Mouse (Mus musculus) limb, embryonic 14.5 days (tissue): ENCODE results near the gene Krtap5-1. TPM values are rescaled to one million over a fixed set of nuclear protein-coding genes. Genes with fewer than 3 reads are reported as not detected.
"Not testable (repeated sequence)": the region's sequence is repeated elsewhere in the genome, so short reads cannot be mapped to it uniquely, and the experiment has no call there.

ENCODE experiments used
- ATAC-seq: fragments of 200-750 bp; cut with Nextera tagmentation; 2 replicates; pipeline ENCODE4 v1.8.0; 2017; ENCODE audit warnings: low read depth, moderate number of reproducible peaks, moderate TSS enrichment; ENCODE audit not compliant: low FRiP score
- DNase-seq: peaks from one replicate; pipeline ENCODE4 v3.0.0-alpha.2; 2015; ENCODE audit warnings: low spot score
- H3K27ac ChIP-seq: fragments of 300-500 bp; sonication (generic); replicated peaks from 2 replicates; pipeline ENCODE4 v1.5.1; 2014; ENCODE audit warnings: low read depth, mild to moderate bottlenecking, low read length, moderate library complexity, mixed read lengths
- H3K27me3 ChIP-seq: fragments of 300-500 bp; sonication (generic); 2 replicates; pipeline ENCODE4 v1.6.1; 2014; ENCODE audit warnings: low read length, mixed read lengths; ENCODE audit not compliant: control insufficient read depth, insufficient read depth
- H3K36me3 ChIP-seq: fragments of 300-500 bp; sonication (generic); 2 replicates; pipeline ENCODE4 v1.6.1; 2014; ENCODE audit warnings: mild to moderate bottlenecking, low read length, moderate library complexity, mixed read lengths; ENCODE audit not compliant: control insufficient read depth, insufficient read depth
- H3K4me1 ChIP-seq: fragments of 300-500 bp; sonication (generic); 2 replicates; pipeline ENCODE4 v1.6.1; 2014; ENCODE audit warnings: antibody characterized with exemption, low read length, mixed read lengths; ENCODE audit not compliant: control insufficient read depth, insufficient read depth
- H3K4me2 ChIP-seq: fragments of 300-500 bp; sonication (generic); replicated peaks from 2 replicates; pipeline ENCODE4 v1.6.1; 2014; ENCODE audit warnings: low read depth, mild to moderate bottlenecking, low read length, moderate library complexity; ENCODE audit not compliant: severe bottlenecking
- H3K4me3 ChIP-seq: fragments of 300-500 bp; sonication (generic); replicated peaks from 2 replicates; pipeline ENCODE4 v1.5.1; 2014; ENCODE audit warnings: low read length
- H3K9ac ChIP-seq: fragments of 300-500 bp; sonication (generic); 2 replicates; pipeline ENCODE4 v1.6.1; 2014; ENCODE audit warnings: mild to moderate bottlenecking, low read depth, low read length, moderate library complexity; ENCODE audit not compliant: severe bottlenecking
- H3K9me3 ChIP-seq: fragments of 300-500 bp; sonication (generic); 2 replicates; pipeline ENCODE4 v1.6.1; 2016; ENCODE audit warnings: low read length; ENCODE audit not compliant: control insufficient read depth
- POLR2A ChIP-seq: fragments of 200-500 bp; IDR thresholded peaks from 2 replicates; pipeline ENCODE4 v1.8.0; 2012; ENCODE audit warnings: inconsistent platforms, mild to moderate bottlenecking, moderate library complexity, borderline replicate concordance; ENCODE audit not compliant: insufficient read depth, insufficient read length; ENCODE audit errors: extremely low read depth
- WGBS: fragments of 180-500 bp; shearing (Covaris S2); extraction: QIAGEN DNeasy Blood & Tissue Kit; methylation state at CpG from one replicate; pipeline ENCODE4 v1.1.7; 2014; 5-methylcytosine and 5-hydroxymethylcytosine counted together
- polyA plus RNA-seq, 2 experiments: library from polyadenylated mRNA; depleted of rRNA in 1 of 2; stranded (reverse) in 1 of 2; unstranded in 1 of 2; fragments of >200 nt; fragmentation: Nextera tagmentation in 1 of 2; extraction: Ambion mirVana in 1 of 2; gene quantifications; 2 replicates each; pipeline versions ENCODE4 v1.2.1 to v1.2.3; 2012 to 2014

The Krtap5-1 gene
- polyA plus RNA-seq, 2 experiments, result not detected

GRCm38 (mm10) chr7:142319124-142319523 is 22.2 kb upstream of the Krtap5-1 start:
- H3K27ac ChIP-seq, result no peak overlapping the region

GRCm38 (mm10) chr7:142317216-142317615 is 20.3 kb upstream of the Krtap5-1 start:
- Histone ChIP-seq H3K27ac (no peak overlapping the region), H3K36me3 (no peaks in the 10 kb centered on the region), H3K4me3 (no peak overlapping the region), H3K4me2 (no peak overlapping the region), H3K9ac (no peak overlapping the region), H3K4me1 (peaks cover 10% of the 10 kb centered on the region; the same call in 1 of the 2 replicates), H3K27me3 (no peaks in the 10 kb centered on the region), H3K9me3 (no peaks in the 10 kb centered on the region)
- TF ChIP-seq POLR2A, result no peak
- DNase-seq, result no peak
- ATAC-seq, result no peak
- 57% methylated on average over 5 of the region's 5 CpGs for WGBS

More at GRCm38 (mm10) chr7:142319124-142319523, 22.2 kb upstream of the Krtap5-1 start:
- no peak for DNase-seq
- Histone ChIP-seq H3K9ac (no peak overlapping the region), H3K36me3 (no peaks in the 10 kb centered on the region), H3K9me3 (no peaks in the 10 kb centered on the region), H3K4me1 (peaks cover 10% of the 10 kb centered on the region; the same call in 1 of the 2 replicates), H3K4me2 (no peak overlapping the region), H3K27me3 (no peaks in the 10 kb centered on the region), H3K4me3 (no peak overlapping the region)
- no peak for ATAC-seq
- TF ChIP-seq POLR2A, result no peak
- 73% methylated on average over 11 of the region's 11 CpGs for WGBS

- no peaks in the 10 kb centered on the region for H3K27me3 ChIP-seq
- ATAC-seq, result peak; percentile 63; the same call in 1 of the 2 replicates
- H3K36me3 ChIP-seq, result no peaks in the 10 kb centered on the region
- H3K9me3 ChIP-seq, result no peaks in the 10 kb centered on the region
- 37% methylated on average over 6 of the region's 6 CpGs for WGBS
- TF ChIP-seq POLR2A, result no peak
- H3K9ac ChIP-seq, result no peak overlapping the region
- 0 out of 2 replicates have a peak, but pooled peaks cover 6% of the 10 kb centered on the region for H3K4me1 ChIP-seq
- H3K4me3 ChIP-seq, result no peak overlapping the region
- DNase-seq, result peak; percentile 51
- H3K27ac ChIP-seq, result no peak overlapping the region
- H3K4me2 ChIP-seq, result no peak overlapping the region
These were observed 19.6 kb upstream of the Krtap5-1 start for GRCm38 (mm10) chr7:142316558-142316957.

- DNase-seq, result no peak
These were observed 17.8 kb upstream of the Krtap5-1 start for GRCm38 (mm10) chr7:142314600-142315285.

GRCm38 (mm10) chr7:142303929-142304328 is 7.0 kb upstream of the Krtap5-1 start:
- not testable (repeated sequence) for H3K4me3 ChIP-seq, H3K27me3 ChIP-seq, H3K36me3 ChIP-seq, DNase-seq, H3K4me2 ChIP-seq, H3K9ac ChIP-seq, H3K27ac ChIP-seq, H3K9me3 ChIP-seq, ATAC-seq, H3K4me1 ChIP-seq
- WGBS, result 81% methylated on average over 1 of the region's 1 CpGs

More at GRCm38 (mm10) chr7:142314600-142315285, 17.8 kb upstream of the Krtap5-1 start:
- no peak for TF ChIP-seq POLR2A
- no peak overlapping the region for H3K4me2 ChIP-seq
- H3K27me3 ChIP-seq, result no peaks in the 10 kb centered on the region
- H3K9ac ChIP-seq, result no peak overlapping the region
- no peak for ATAC-seq
- no peak overlapping the region for H3K27ac ChIP-seq
- H3K4me3 ChIP-seq, result no peak overlapping the region
- no peaks in the 10 kb centered on the region for H3K36me3 ChIP-seq
- no peaks in the 10 kb centered on the region for H3K9me3 ChIP-seq
- 50% methylated on average over 5 of the region's 5 CpGs for WGBS
- 0 out of 2 replicates have a peak, but pooled peaks cover 6% of the 10 kb centered on the region for H3K4me1 ChIP-seq
